Mouse (Mus musculus) layer of hippocampus, adult 9-11 months (tissue): Measurements from ENCODE around the gene Spred2.

ENCODE experiments used
- DNase-seq: peaks from one replicate; pipeline ENCODE4 v3.0.0; 2022

The Spred2 gene

GRCm38 (mm10) chr11:19959006-19959405, 34.8 kb downstream of the Spred2 start:
- DNase-seq = no peak

- DNase-seq = no peak
Observed at GRCm38 (mm10) chr11:19959897-19960296, 35.7 kb downstream of the Spred2 start.

GRCm38 (mm10) chr11:19960541-19960940, 36.4 kb downstream of the Spred2 start:
- no peak for DNase-seq

- DNase-seq = no peak
Observed at GRCm38 (mm10) chr11:19961088-19961487, 36.9 kb downstream of the Spred2 start.

- no peak for DNase-seq
Observed at GRCm38 (mm10) chr11:19961766-19962365, 37.7 kb downstream of the Spred2 start.

- DNase-seq = no peak
Observed at GRCm38 (mm10) chr11:19962796-19963195, 38.6 kb downstream of the Spred2 start.

GRCm38 (mm10) chr11:19963717-19964141, 39.6 kb downstream of the Spred2 start:
- no peak for DNase-seq

- DNase-seq = no peak
Observed at GRCm38 (mm10) chr11:19964333-19964732, 40.2 kb downstream of the Spred2 start.

GRCm38 (mm10) chr11:19965037-19965611, 40.9 kb downstream of the Spred2 start:
- DNase-seq = no peak

GRCm38 (mm10) chr11:19965664-19966063, 41.5 kb downstream of the Spred2 start:
- DNase-seq = no peak

- DNase-seq = no peak
Observed at GRCm38 (mm10) chr11:19966294-19966693, 42.1 kb downstream of the Spred2 start.

- DNase-seq = no peak
Observed at GRCm38 (mm10) chr11:19969584-19969983, 45.4 kb downstream of the Spred2 start.

- peak; percentile 33 for DNase-seq
Observed at GRCm38 (mm10) chr11:19971954-19972750, 48.0 kb downstream of the Spred2 start.

- DNase-seq = no peak
Observed at GRCm38 (mm10) chr11:19973032-19973790, 49.0 kb downstream of the Spred2 start.

- DNase-seq = peak; percentile 51
Observed at GRCm38 (mm10) chr11:19976032-19976431, 51.9 kb downstream of the Spred2 start.

- DNase-seq = peak; percentile 51
Observed at GRCm38 (mm10) chr11:19977687-19978086, 53.5 kb downstream of the Spred2 start.

- peak; percentile 59 for DNase-seq
Observed at GRCm38 (mm10) chr11:19979338-19979737, 55.2 kb downstream of the Spred2 start.

GRCm38 (mm10) chr11:19982113-19982512, 57.9 kb downstream of the Spred2 start:
- no peak for DNase-seq

- no peak for DNase-seq
Observed at GRCm38 (mm10) chr11:19982779-19983178, 58.6 kb downstream of the Spred2 start.

- DNase-seq = peak; percentile 66
Observed at GRCm38 (mm10) chr11:19983298-19983697, 59.1 kb downstream of the Spred2 start.

GRCm38 (mm10) chr11:19984029-19984428, 59.9 kb downstream of the Spred2 start:
- no peak for DNase-seq

- no peak for DNase-seq
Observed at GRCm38 (mm10) chr11:19985283-19985854, 61.2 kb downstream of the Spred2 start.

- no peak for DNase-seq
Observed at GRCm38 (mm10) chr11:19986443-19986861, 62.3 kb downstream of the Spred2 start.
